Mouse (Mus musculus) gastrocnemius, adult 18-20 months (tissue): ENCODE data around the gene Tnpo2. TPM values are rescaled to one million over a fixed set of nuclear protein-coding genes. Genes with fewer than 3 reads are reported as not detected.

Source experiments
- DNase-seq: peaks from one replicate; pipeline ENCODE4 v3.0.0; 2021; ENCODE audit warnings: low spot score
- microRNA-seq: library from miRNA; unstranded; fragments of <30 nt; microRNA quantifications from one replicate; pipeline ENCODE4 v1.2.0, GENCODE M21; 2021
- total RNA-seq, 2 experiments: library from RNA; stranded (reverse); gene quantifications; 2 replicates each; pipeline ENCODE4 v1.2.3; 2021

Gene Tnpo2
- total RNA-seq, 2 experiments from 2014 or later, result 27.6 to 35.4 TPM

GRCm38 (mm10) chr8:85100076-85100665 lies 63.5 kb downstream of the Tnpo2 start:
- DNase-seq, result no peak

Small RNA genes lying within 50 kb of the gene (microRNA-seq; reads per million reads assigned to microRNA genes)
- gene Mir7070, result not detected

Other genes with a start within 250 kb of the Tnpo2 start
- gene Nfix, start 236.6 kb upstream of the Tnpo2 start, total RNA-seq, result 100 to 1,000 TPM; 481 to 528 TPM
- 10 to 100 TPM; 12.8 to 12.9 TPM for gene Dand5, start 214.1 kb upstream of the Tnpo2 start, total RNA-seq
- 10 to 100 TPM; 22.9 to 24.2 TPM for gene Gadd45gip1, start 205.4 kb upstream of the Tnpo2 start, total RNA-seq
- 100 to 1,000 TPM; 171 to 176 TPM for gene Rad23a, start 196.2 kb upstream of the Tnpo2 start, total RNA-seq
- gene Calr, start 190.0 kb upstream of the Tnpo2 start, total RNA-seq, result 100 to 1,000 TPM; 145 to 160 TPM
- 10 to 100 TPM; 22.8 to 25.2 TPM for gene Farsa, start 179.9 kb upstream of the Tnpo2 start, total RNA-seq
- gene Syce2, start 164.8 kb upstream of the Tnpo2 start, total RNA-seq, result 1 to 10 TPM; 1.3 to 1.4 TPM
- 10 to 100 TPM; 33.7 to 38.2 TPM for gene Gcdh, start 143.0 kb upstream of the Tnpo2 start, total RNA-seq
- gene Klf1, start 135.0 kb upstream of the Tnpo2 start, total RNA-seq, result not detected
- 1 to 10 TPM; 6.1 to 6.8 TPM for gene Dnase2a, start 128.4 kb upstream of the Tnpo2 start, total RNA-seq
- gene Mast1, start 99.6 kb upstream of the Tnpo2 start, total RNA-seq, result under 1 TPM in 1 of 2 experiments, not detected in 1; 0.07 TPM
- gene Rtbdn, start 89.9 kb upstream of the Tnpo2 start, total RNA-seq, result not detected
- gene Gm49661, start 67.5 kb upstream of the Tnpo2 start, total RNA-seq, result not detected
- 100 to 1,000 TPM; 193 to 200 TPM for gene Prdx2, start 67.3 kb upstream of the Tnpo2 start, total RNA-seq
- gene Rnaseh2a, start 67.1 kb upstream of the Tnpo2 start, total RNA-seq, result 10 to 100 TPM; 21.1 to 21.7 TPM
- gene Junb, start 58.2 kb upstream of the Tnpo2 start, total RNA-seq, result 10 to 100 TPM in 1 of 2 experiments, 1 to 10 TPM in 1; 9.4 to 12.5 TPM
- gene Hook2, start 46.3 kb upstream of the Tnpo2 start, total RNA-seq, result 1 to 10 TPM; 2.1 to 2.7 TPM
- not detected for gene Best2, start 22.4 kb upstream of the Tnpo2 start, total RNA-seq
- 10 to 100 TPM; 53.6 to 58.0 TPM for gene Asna1, start 11.6 kb upstream of the Tnpo2 start, total RNA-seq
- 10 to 100 TPM; 70.4 to 78.8 TPM for gene Trir, start 10.1 kb upstream of the Tnpo2 start, total RNA-seq
- gene Fbxw9, start 23.1 kb downstream of the Tnpo2 start, total RNA-seq, result 1 to 10 TPM; 1.8 TPM
- not detected for gene Gm5741, start 31.1 kb downstream of the Tnpo2 start, total RNA-seq
- gene Dhps, start 34.8 kb downstream of the Tnpo2 start, total RNA-seq, result 10 to 100 TPM; 31.6 to 35.1 TPM
- gene Wdr83os, start 43.8 kb downstream of the Tnpo2 start, total RNA-seq, result 10 to 100 TPM; 46.9 to 47.2 TPM
- 10 to 100 TPM; 12.6 to 20.8 TPM for gene Wdr83, start 44.4 kb downstream of the Tnpo2 start, total RNA-seq
- 1 to 10 TPM; 7.9 to 9.4 TPM for gene Man2b1, start 46.4 kb downstream of the Tnpo2 start, total RNA-seq
- gene Zfp791, start 86.2 kb downstream of the Tnpo2 start, total RNA-seq, result 1 to 10 TPM; 1.0 to 1.1 TPM
- not detected for gene Cks1brt, start 115.0 kb downstream of the Tnpo2 start, total RNA-seq
- gene Olfr371, start 189.1 kb downstream of the Tnpo2 start, total RNA-seq, result not detected